Mouse (Mus musculus) limb, embryonic 13.5 days (tissue): ENCODE data around the gene Gsdma3. TPM values are rescaled to one million over a fixed set of nuclear protein-coding genes. Genes with fewer than 3 reads are reported as not detected.
"Not testable (repeated sequence)": the region's sequence is repeated elsewhere in the genome, so short reads cannot be mapped to it uniquely, and the experiment has no call there.

Experiments used
- ATAC-seq: fragments of 200-750 bp; cut with Nextera tagmentation; 2 replicates; pipeline ENCODE4 v1.8.0; 2017; ENCODE audit warnings: low read depth, moderate number of reproducible peaks, moderate TSS enrichment; ENCODE audit not compliant: low FRiP score
- H3K27ac ChIP-seq: fragments of 300-500 bp; sonication (generic); 2 replicates; pipeline ENCODE4 v1.5.1; 2015; ENCODE audit warnings: inconsistent platforms, mild to moderate bottlenecking, moderate library complexity
- H3K27me3 ChIP-seq: fragments of 300-500 bp; sonication (generic); 2 replicates; pipeline ENCODE4 v1.6.1; 2015; ENCODE audit warnings: mild to moderate bottlenecking, inconsistent platforms
- H3K36me3 ChIP-seq: fragments of 300-500 bp; sonication (generic); 2 replicates; pipeline ENCODE4 v1.6.1; 2015; ENCODE audit warnings: inconsistent platforms, mild to moderate bottlenecking, moderate library complexity
- H3K4me1 ChIP-seq: fragments of 300-500 bp; sonication (generic); 2 replicates; pipeline ENCODE4 v1.6.1; 2015; ENCODE audit warnings: inconsistent platforms
- H3K4me2 ChIP-seq: fragments of 300-500 bp; sonication (generic); replicated peaks from 2 replicates; pipeline ENCODE4 v1.6.1; 2015; ENCODE audit warnings: inconsistent platforms, mild to moderate bottlenecking, moderate library complexity
- H3K4me3 ChIP-seq: fragments of 300-500 bp; sonication (generic); 2 replicates; pipeline ENCODE4 v1.5.1; 2015; ENCODE audit warnings: moderate library complexity, mild to moderate bottlenecking, inconsistent platforms
- H3K9ac ChIP-seq: fragments of 300-500 bp; sonication (generic); 2 replicates; pipeline ENCODE4 v1.6.1; 2015; ENCODE audit warnings: mild to moderate bottlenecking, inconsistent platforms
- H3K9me3 ChIP-seq: fragments of 300-500 bp; sonication (generic); 2 replicates; pipeline ENCODE4 v1.6.1; 2016; ENCODE audit warnings: inconsistent platforms
- WGBS: fragments of 180-500 bp; shearing (Covaris S2); methylation state at CpG from one replicate; pipeline ENCODE4 v1.1.7; 2015; 5-methylcytosine and 5-hydroxymethylcytosine counted together
- polyA plus RNA-seq: library from polyadenylated mRNA; unstranded; fragments of >200 nt; fragmentation: Nextera tagmentation; extraction: Ambion mirVana; gene quantifications from 2 replicates; pipeline ENCODE4 v1.2.1, GENCODE M21; 2015

Gsdma3 gene
- polyA plus RNA-seq, 1 experiment from 2014 or later = not detected

- not testable (repeated sequence) for H3K36me3 ChIP-seq, H3K27me3 ChIP-seq, ATAC-seq, H3K4me3 ChIP-seq, H3K27ac ChIP-seq, H3K4me2 ChIP-seq, H3K9me3 ChIP-seq, H3K9ac ChIP-seq
- 89% methylated on average over 4 of the region's 4 CpGs for WGBS
- peaks cover 16% of the 10 kb centered on the region for H3K4me1 ChIP-seq
These were observed 54.4 kb downstream of the Gsdma3 start for GRCm38 (mm10) chr11:98680595-98680994.

GRCm38 (mm10) chr11:98681186-98681585 is 55.0 kb downstream of the Gsdma3 start:
- H3K4me2 ChIP-seq = no peak overlapping the region
- H3K9me3 ChIP-seq = no peaks in the 10 kb centered on the region
- no peak overlapping the region for H3K27ac ChIP-seq
- H3K4me1 ChIP-seq = peaks cover 16% of the 10 kb centered on the region
- no peak overlapping the region for H3K4me3 ChIP-seq
- H3K9ac ChIP-seq = no peak overlapping the region
- peaks cover 11% of the 10 kb centered on the region for H3K36me3 ChIP-seq
- H3K27me3 ChIP-seq = no peaks in the 10 kb centered on the region
- no peak for ATAC-seq
- 81% methylated on average over 4 of the region's 4 CpGs for WGBS

- ATAC-seq = peak; percentile 97
- peak within 1 kb of the TSS; percentile 99 for H3K9ac ChIP-seq
These were observed 55.9 kb downstream of the Gsdma3 start, which contains the start of gene Psmd3 for GRCm38 (mm10) chr11:98681786-98682745. TSS of gene Psmd3 (plus strand) at chr11:98682554.

GRCm38 (mm10) chr11:98682811-98683210 is 56.7 kb downstream of the Gsdma3 start:
- peak overlapping the region; percentile 99 for H3K9ac ChIP-seq
- peak overlapping the region; percentile 52; the same call in 1 of the 2 replicates for H3K27ac ChIP-seq
- peaks cover 16% of the 10 kb centered on the region for H3K4me1 ChIP-seq
- peaks cover 28% of the 10 kb centered on the region for H3K36me3 ChIP-seq
- peak overlapping the region; percentile 88 for H3K4me2 ChIP-seq
- peak overlapping the region; percentile 99 for H3K4me3 ChIP-seq
- peak; percentile 4; the same call in 1 of the 2 replicates for ATAC-seq
- no peaks in the 10 kb centered on the region for H3K27me3 ChIP-seq
- H3K9me3 ChIP-seq = no peaks in the 10 kb centered on the region
- under 1% methylated on average over 23 of the region's 23 CpGs for WGBS

More at GRCm38 (mm10) chr11:98681786-98682745, 55.9 kb downstream of the Gsdma3 start, which contains the start of gene Psmd3:
- no peaks in the 10 kb centered on the region for H3K27me3 ChIP-seq
- peaks cover 16% of the 10 kb centered on the region for H3K4me1 ChIP-seq
- H3K4me2 ChIP-seq = peak within 1 kb of the TSS; percentile 88
- peak within 1 kb of the TSS; percentile 99 for H3K4me3 ChIP-seq
- peak within 1 kb of the TSS; percentile 52; the same call in 1 of the 2 replicates for H3K27ac ChIP-seq
- peaks cover 20% of the 10 kb centered on the region for H3K36me3 ChIP-seq
- WGBS = 5% methylated on average over 45 of the region's 45 CpGs
- no peaks in the 10 kb centered on the region for H3K9me3 ChIP-seq

- H3K9ac ChIP-seq = no peak overlapping the region
- no peak overlapping the region for H3K4me2 ChIP-seq
- no peak overlapping the region for H3K27ac ChIP-seq
- no peaks in the 10 kb centered on the region for H3K9me3 ChIP-seq
- no peak for ATAC-seq
- H3K4me1 ChIP-seq = peaks cover 16% of the 10 kb centered on the region
- H3K4me3 ChIP-seq = no peak overlapping the region
- H3K36me3 ChIP-seq = peaks cover 51% of the 10 kb centered on the region
- WGBS = 92% methylated on average over 9 of the region's 9 CpGs
- H3K27me3 ChIP-seq = no peaks in the 10 kb centered on the region
These were observed 59.5 kb downstream of the Gsdma3 start for GRCm38 (mm10) chr11:98685642-98686041.

GRCm38 (mm10) chr11:98686976-98687375 is 60.8 kb downstream of the Gsdma3 start:
- no peak for ATAC-seq
- Histone ChIP-seq H3K4me1 (peaks cover 13% of the 10 kb centered on the region), H3K36me3 (peaks cover 64% of the 10 kb centered on the region), H3K27me3 (no peaks in the 10 kb centered on the region), H3K27ac (no peak overlapping the region), H3K9me3 (no peaks in the 10 kb centered on the region), H3K4me2 (no peak overlapping the region), H3K9ac (no peak overlapping the region), H3K4me3 (no peak overlapping the region)
- WGBS = 93% methylated on average over 4 of the region's 4 CpGs

Other genes with a start within 250 kb of the Gsdma3 start
- gene Tcap, start 242.5 kb upstream of the Gsdma3 start, polyA plus RNA-seq = 11.3 and 12.9 TPM in 2 replicates
- 1.4 and 1.6 TPM in 2 replicates for gene Pnmt, start 239.9 kb upstream of the Gsdma3 start, polyA plus RNA-seq
- gene Pgap3, start 225.9 kb upstream of the Gsdma3 start, polyA plus RNA-seq = 10.4 and 12.4 TPM in 2 replicates
- 47.3 and 53.0 TPM in 2 replicates for gene Erbb2, start 213.9 kb upstream of the Gsdma3 start, polyA plus RNA-seq
- gene Mien1, start 187.4 kb upstream of the Gsdma3 start, polyA plus RNA-seq = 76.0 and 79.4 TPM in 2 replicates
- gene Grb7, start 180.0 kb upstream of the Gsdma3 start, polyA plus RNA-seq = 5.2 and 6.7 TPM in 2 replicates
- 0.49 and 0.52 TPM in 2 replicates for gene Ikzf3, start 80.3 kb upstream of the Gsdma3 start, polyA plus RNA-seq
- 0.11 and 0.31 TPM in 2 replicates for gene Zpbp2, start 75.3 kb upstream of the Gsdma3 start, polyA plus RNA-seq
- gene Ormdl3, start 39.0 kb upstream of the Gsdma3 start, polyA plus RNA-seq = 82.8 and 83.6 TPM in 2 replicates
- not detected in 2 replicates for gene Lrrc3c, start 28.1 kb upstream of the Gsdma3 start, polyA plus RNA-seq
- 1.2 and 1.4 TPM in 2 replicates for gene Gm12355, start 699 bp upstream of the Gsdma3 start, polyA plus RNA-seq
- gene Gsdma2, start 20.4 kb downstream of the Gsdma3 start, polyA plus RNA-seq = not detected in 2 replicates
- 0.10 and 0.13 TPM in 2 replicates for gene Gsdma, start 38.0 kb downstream of the Gsdma3 start, polyA plus RNA-seq
- gene Psmd3, start 56.2 kb downstream of the Gsdma3 start, polyA plus RNA-seq = 210 and 212 TPM in 2 replicates
- gene Csf3, start 74.9 kb downstream of the Gsdma3 start, polyA plus RNA-seq = not detected in 2 replicates
- 56.0 and 61.0 TPM in 2 replicates for gene Med24, start 103.1 kb downstream of the Gsdma3 start, polyA plus RNA-seq
- 34.1 and 34.3 TPM in 2 replicates for gene Thra, start 114.3 kb downstream of the Gsdma3 start, polyA plus RNA-seq
- 0.93 and 1.1 TPM in 2 replicates for gene Nr1d1, start 149.0 kb downstream of the Gsdma3 start, polyA plus RNA-seq
- 28.9 and 29.2 TPM in 2 replicates for gene Msl1, start 169.2 kb downstream of the Gsdma3 start, polyA plus RNA-seq
- gene Casc3, start 178.5 kb downstream of the Gsdma3 start, polyA plus RNA-seq = 39.5 and 40.0 TPM in 2 replicates
- 4.2 and 4.4 TPM in 2 replicates for gene Rapgefl1, start 210.4 kb downstream of the Gsdma3 start, polyA plus RNA-seq
- gene Wipf2, start 237.3 kb downstream of the Gsdma3 start, polyA plus RNA-seq = 4.9 and 5.4 TPM in 2 replicates